8 mouse cellular contexts compared by ENCODE assay signal in genomic region chr10:43052462-43052861, GRCm38 (mm10).
DNase-seq lines count a peak whose midpoint lies in the region; ATAC-seq and TF ChIP-seq lines count a peak whose summit lies in the region.

No protein-coding gene starts in this region.

- DNase-seq in gastrocnemius, adult 18-20 months (ENCODE audit: low spot score): peak; percentile 43
- no peak for DNase-seq in gastrocnemius, postnatal 14 days
- peak; percentile 40 for DNase-seq in midbrain, embryonic 10.5 days (ENCODE audit: low spot score)
- DNase-seq in brain, embryonic 14.5 days (ENCODE audit: low read depth): peak; percentile 55
- DNase-seq in limb, embryonic 10.5 days (ENCODE audit: low spot score): peak; percentile 53
- DNase-seq in MN1 (ENCODE audit: low spot score): no peak

- 44% methylated on average over 5 of the region's 5 CpGs for WGBS in midbrain, embryonic 10.5 days
- WGBS in midbrain, embryonic 15.5 days: 50% methylated on average over 5 of the region's 5 CpGs
- WGBS in limb, embryonic 10.5 days: 52% methylated on average over 5 of the region's 5 CpGs
- WGBS in neural tube, embryonic 15.5 days: 59% methylated on average over 5 of the region's 5 CpGs

- H3K9me3 ChIP-seq in midbrain, embryonic 10.5 days (replicated peaks): no peaks in the 10 kb centered on the region
- no peaks in the 10 kb centered on the region for H3K9me3 ChIP-seq in midbrain, embryonic 15.5 days
- no peaks in the 10 kb centered on the region for H3K9me3 ChIP-seq in limb, embryonic 10.5 days (replicated peaks)
- H3K9me3 ChIP-seq in neural tube, embryonic 15.5 days (replicated peaks): no peaks in the 10 kb centered on the region

- H3K4me3 ChIP-seq in midbrain, embryonic 10.5 days: no peak overlapping the region
- H3K4me3 ChIP-seq in midbrain, embryonic 15.5 days: no peak overlapping the region
- H3K4me3 ChIP-seq in limb, embryonic 10.5 days: no peak overlapping the region
- no peak overlapping the region for H3K4me3 ChIP-seq in neural tube, embryonic 15.5 days (replicated peaks)

- no peak for TF ChIP-seq POLR2A in brain, embryonic 14.5 days (IDR thresholded peaks at IDR 0.05; ENCODE audit: borderline replicate concordance, extremely low read depth, insufficient read depth, insufficient read length, poor library complexity, severe bottlenecking)

- ATAC-seq in midbrain, embryonic 15.5 days (replicated peaks): no peak
- no peak for ATAC-seq in neural tube, embryonic 15.5 days (ENCODE audit: low FRiP score)

- H3K4me2 ChIP-seq in midbrain, embryonic 15.5 days: no peak overlapping the region
- H3K4me2 ChIP-seq in neural tube, embryonic 15.5 days: no peak overlapping the region

- peaks cover 23% of the 10 kb centered on the region for H3K4me1 ChIP-seq in midbrain, embryonic 10.5 days
- peaks cover 12% of the 10 kb centered on the region for H3K4me1 ChIP-seq in midbrain, embryonic 15.5 days
- H3K4me1 ChIP-seq in limb, embryonic 10.5 days: peaks cover 28% of the 10 kb centered on the region
- H3K4me1 ChIP-seq in neural tube, embryonic 15.5 days: peaks cover 26% of the 10 kb centered on the region

- no peak overlapping the region for H3K9ac ChIP-seq in midbrain, embryonic 15.5 days
- no peak overlapping the region for H3K9ac ChIP-seq in neural tube, embryonic 15.5 days (replicated peaks)

- no peaks in the 10 kb centered on the region for H3K27me3 ChIP-seq in midbrain, embryonic 10.5 days (ENCODE audit: low read depth, poor library complexity, severe bottlenecking)
- H3K27me3 ChIP-seq in midbrain, embryonic 15.5 days (replicated peaks): no peaks in the 10 kb centered on the region
- no peaks in the 10 kb centered on the region for H3K27me3 ChIP-seq in limb, embryonic 10.5 days (ENCODE audit: low read depth, poor library complexity, severe bottlenecking)
- no peaks in the 10 kb centered on the region for H3K27me3 ChIP-seq in neural tube, embryonic 15.5 days (replicated peaks)

- H3K36me3 ChIP-seq in midbrain, embryonic 10.5 days: no peaks in the 10 kb centered on the region
- no peaks in the 10 kb centered on the region for H3K36me3 ChIP-seq in midbrain, embryonic 15.5 days (replicated peaks)
- no peaks in the 10 kb centered on the region for H3K36me3 ChIP-seq in limb, embryonic 10.5 days
- H3K36me3 ChIP-seq in neural tube, embryonic 15.5 days: no peaks in the 10 kb centered on the region

- H3K27ac ChIP-seq in midbrain, embryonic 10.5 days (replicated peaks): no peak overlapping the region
- no peak overlapping the region for H3K27ac ChIP-seq in midbrain, embryonic 15.5 days
- no peak overlapping the region for H3K27ac ChIP-seq in limb, embryonic 10.5 days
- no peak overlapping the region for H3K27ac ChIP-seq in neural tube, embryonic 15.5 days (replicated peaks)

- TF ChIP-seq CTCF in brain, embryonic 14.5 days (IDR thresholded peaks at IDR 0.05; ENCODE audit: borderline replicate concordance, extremely low read depth, insufficient read depth, insufficient read length): peak; percentile 67; the same call in 1 of the 2 replicates

- intact Hi-C loops in gastrocnemius, postnatal 14 days (cut with DNase I; ENCODE audit: low total_unique reads): no loop called here

Comparison
In these comparisons a context has a peak if more than half of its experiments do, and no peak if none do; other contexts are left out.
1. DNase-seq: peak in gastrocnemius, adult 18-20 months (single experiment), midbrain, embryonic 10.5 days (single experiment), brain, embryonic 14.5 days (single experiment) and limb, embryonic 10.5 days (single experiment); none in gastrocnemius, postnatal 14 days (single experiment) and MN1 (single experiment).